Mouse (Mus musculus) urinary bladder, postnatal 14 days (tissue): ENCODE results near the gene Gm20823.
"Not testable (repeated sequence)": the region's sequence is repeated elsewhere in the genome, so short reads cannot be mapped to it uniquely, and the experiment has no call there.

Source experiments
- DNase-seq: peaks from one replicate; pipeline ENCODE4 v3.0.0; 2021; ENCODE audit warnings: low spot score

Gene Gm20823

DNA sequence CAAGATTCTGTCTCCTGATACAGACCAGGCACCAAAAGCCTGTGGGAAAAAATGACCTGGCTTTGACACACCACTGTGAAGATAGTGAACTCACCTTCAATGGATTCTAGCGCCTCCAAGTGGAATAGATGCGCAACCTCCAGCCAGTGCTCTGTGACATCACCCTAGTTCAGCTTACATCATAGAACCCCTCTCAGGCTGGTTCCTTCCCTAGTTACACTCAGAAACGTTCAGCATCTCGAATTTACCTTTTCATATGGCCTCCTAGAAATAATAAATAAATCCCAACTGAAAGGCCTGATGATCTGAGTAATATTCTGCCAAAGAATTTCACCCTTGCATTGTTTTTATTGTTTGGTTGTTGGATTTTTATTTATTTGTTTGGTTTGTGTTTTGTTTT is at the start of gene Gm20823:
Gm20823 (minus strand) TSS at position 101 of the 400 bp plus-strand sequence.
- DNase-seq = not testable (repeated sequence)
